Mouse (Mus musculus) skeletal muscle tissue, adult 2 months (tissue): ENCODE results near the gene 5430403G16Rik.
A peak's percentile ranks its signal among the peaks of the same experiment; 100 is the strongest.
"Not testable (repeated sequence)": the region's sequence is repeated elsewhere in the genome, so short reads cannot be mapped to it uniquely, and the experiment has no call there.

Source experiments
- DNase-seq: peaks from one replicate; pipeline ENCODE4 v3.0.0-alpha.2; 2012; ENCODE audit warnings: low read depth, low spot score

Gene 5430403G16Rik

DNA sequence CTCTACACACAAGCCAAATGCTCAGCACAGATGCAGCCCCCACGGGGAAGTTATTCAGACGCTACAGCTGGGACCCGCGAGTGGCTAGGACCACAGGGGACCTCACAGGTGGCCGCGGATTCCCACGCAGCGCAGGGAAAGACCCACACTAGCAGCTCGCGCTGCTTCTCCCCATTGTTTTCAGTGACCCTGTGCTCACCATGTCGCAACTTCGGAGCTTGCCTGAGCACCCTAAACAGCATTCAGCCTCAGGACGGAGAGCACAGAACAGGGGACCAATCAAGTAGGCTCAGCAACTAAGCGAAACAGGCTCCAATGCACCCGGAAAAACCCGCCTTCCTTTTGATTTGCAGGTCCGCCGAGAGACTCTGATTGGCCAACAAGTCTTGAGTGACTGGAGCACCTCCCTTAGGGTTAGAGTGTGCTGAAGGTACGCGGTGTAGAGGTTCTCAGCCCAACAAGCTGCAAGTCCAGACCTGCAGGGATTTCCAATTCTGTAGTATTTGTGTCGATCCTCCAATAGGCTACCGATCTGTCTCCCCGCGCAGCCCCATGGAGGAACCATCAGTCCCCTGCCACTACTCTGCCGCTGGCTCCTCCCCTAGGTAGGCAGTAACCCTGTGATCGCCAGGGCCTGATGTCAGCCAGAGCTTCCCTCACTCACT lies at the start of gene 5430403G16Rik:
5430403G16Rik (minus strand) TSS at position 505 of the 665 bp plus-strand sequence.
- peak; percentile 57 for DNase-seq

DNA sequence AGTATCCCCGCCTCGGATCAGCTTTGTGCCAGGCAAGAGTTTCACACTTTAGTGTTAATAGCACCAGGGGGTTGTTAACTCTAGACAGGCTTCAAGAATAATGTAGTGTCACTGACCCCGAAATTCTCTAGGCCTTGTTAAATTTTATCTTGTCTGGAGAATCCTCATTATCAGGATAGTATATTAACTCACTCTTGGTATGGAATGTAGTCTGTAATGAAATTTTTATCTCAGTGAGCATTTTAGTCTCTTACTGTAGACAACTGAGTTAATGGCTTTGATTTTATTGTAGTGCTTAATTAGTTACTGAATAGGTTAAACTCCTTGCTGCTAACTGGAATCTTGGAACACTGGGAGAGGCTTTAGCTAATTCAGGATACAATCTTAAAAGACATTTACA lies 26.5 kb upstream of the 5430403G16Rik start:
- DNase-seq = not testable (repeated sequence)

DNA sequence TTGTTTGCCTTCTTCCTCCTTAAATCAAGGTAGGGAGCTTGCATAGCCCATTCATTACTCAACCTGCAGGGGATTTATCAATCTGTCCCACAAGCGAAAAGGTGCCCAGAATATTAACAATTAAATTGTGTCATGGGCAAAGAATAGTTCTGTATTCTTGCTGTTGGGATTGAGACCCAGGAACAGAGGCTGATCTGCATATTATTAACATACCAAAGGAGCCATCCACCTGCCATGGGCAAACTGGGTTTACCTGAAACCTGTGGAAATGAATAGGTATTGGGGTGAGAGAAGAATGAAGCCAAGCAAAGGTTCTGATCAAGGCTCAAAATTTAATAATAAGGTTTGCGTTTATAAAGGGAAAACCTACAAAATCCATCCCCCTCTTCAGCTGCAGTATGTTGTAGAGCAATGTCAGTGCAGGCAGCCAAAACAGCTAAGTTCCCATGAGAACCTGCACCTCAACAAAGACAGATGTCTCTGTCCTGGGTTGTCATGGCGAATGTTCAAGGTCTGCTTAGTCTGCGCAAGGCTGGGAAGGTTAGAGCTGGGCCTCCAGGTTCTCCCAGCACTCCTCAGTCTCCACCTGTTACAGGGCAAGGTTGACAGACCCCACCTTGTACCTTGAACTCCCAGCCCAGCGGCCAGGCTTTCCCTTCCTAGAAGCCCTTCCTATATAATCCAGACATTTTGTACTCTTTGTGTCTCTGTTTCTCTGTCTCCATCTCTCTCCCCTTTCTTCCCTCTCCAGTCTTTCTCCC lies 544 bp upstream of the 5430403G16Rik start:
- not testable (repeated sequence) for DNase-seq

DNA sequence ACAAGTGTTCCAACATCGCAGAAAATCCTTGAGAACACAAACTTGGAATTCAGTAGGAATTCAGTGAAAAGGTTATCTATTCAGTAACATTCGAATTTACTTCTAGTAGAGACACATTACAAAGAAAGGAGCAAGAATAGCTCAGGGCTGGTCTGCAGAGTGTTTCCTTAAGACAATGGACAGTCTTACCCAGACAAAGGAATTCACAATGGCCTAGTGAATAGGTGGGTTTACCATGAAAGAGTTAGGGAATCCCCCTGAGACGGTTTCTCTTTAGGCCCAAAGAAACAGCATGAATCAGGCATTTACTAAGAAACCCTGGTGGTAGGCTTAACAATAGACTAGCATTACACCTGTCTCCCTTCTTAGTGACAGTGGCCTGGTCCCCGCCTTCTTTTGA lies 7.9 kb downstream of the 5430403G16Rik start:
- no peak for DNase-seq
